Mouse (Mus musculus): ENCODE results near the gene Lsm10.
"Not testable (repeated sequence)": the region's sequence is repeated elsewhere in the genome, so short reads cannot be mapped to it uniquely, and the experiment has no call there.

Gene Lsm10

DNA sequence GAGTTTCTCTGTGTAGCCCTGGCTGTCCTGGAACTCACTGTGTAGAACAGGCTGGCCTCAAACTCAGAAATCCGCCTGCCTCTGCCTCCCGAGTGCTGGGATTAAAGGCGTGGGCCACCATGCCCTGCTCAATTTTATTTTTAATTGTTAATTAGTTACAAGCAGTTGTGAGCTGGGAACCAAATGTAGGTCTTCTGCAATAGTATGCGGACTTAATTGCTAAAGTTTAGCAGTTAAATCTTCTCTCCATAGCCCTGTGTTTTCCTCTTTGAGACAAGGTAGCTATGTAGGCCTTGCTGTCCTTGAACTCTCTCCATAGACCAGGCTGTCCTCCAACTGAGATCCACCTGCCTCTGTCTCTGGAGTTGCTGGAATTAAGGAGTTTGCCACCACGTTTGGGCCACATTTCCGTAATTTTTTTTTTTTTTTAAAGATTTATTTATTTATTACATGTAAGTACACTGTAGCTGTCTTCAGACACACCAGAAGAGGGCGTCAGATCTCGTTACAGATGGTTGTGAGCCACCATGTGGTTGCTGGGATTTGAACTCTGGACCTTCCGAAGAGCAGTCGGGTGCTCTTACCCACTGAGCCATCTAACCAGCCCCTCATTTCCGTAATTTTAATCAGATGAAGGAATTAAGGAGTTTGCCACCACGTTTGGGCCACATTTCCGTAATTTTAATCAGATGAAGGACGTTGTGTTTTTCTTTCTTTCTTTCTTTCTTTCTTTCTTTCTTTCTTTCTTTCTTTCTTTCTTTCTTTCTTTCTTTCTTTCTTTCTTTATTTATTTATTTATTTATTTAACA lies 597 bp upstream of the Lsm10 start:
- not testable (repeated sequence) for DNase-seq (ENCODE audit: inconsistent age in 2 of 2, low spot score in 1 of 2)

DNA sequence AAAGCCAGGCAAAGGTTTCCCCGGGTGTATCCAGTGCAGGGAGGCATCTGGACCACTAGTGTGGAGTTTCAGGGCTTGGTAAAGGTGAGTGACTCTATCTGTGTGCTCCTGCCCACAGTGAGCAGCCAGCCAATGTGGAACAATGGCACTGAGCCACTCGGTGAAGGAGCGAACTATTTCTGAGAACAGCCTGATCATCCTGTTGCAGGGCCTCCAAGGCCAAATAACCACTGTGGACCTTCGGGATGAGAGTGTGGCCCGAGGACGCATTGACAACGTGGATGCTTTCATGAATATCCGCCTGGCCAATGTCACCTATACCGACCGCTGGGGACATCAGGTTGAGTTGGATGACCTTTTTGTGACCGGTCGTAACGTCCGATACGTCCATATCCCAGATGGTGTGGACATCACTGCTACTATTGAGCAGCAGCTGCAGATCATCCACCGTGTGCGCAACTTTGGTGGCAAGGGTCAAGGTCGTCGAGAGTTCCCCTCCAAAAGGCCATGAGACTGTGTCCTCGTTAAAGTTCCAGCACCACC lies 1.4 kb downstream of the Lsm10 start:
- peak; percentile 65 to 76 for DNase-seq (ENCODE audit: inconsistent age in 2 of 2, low spot score in 1 of 2)

DNA sequence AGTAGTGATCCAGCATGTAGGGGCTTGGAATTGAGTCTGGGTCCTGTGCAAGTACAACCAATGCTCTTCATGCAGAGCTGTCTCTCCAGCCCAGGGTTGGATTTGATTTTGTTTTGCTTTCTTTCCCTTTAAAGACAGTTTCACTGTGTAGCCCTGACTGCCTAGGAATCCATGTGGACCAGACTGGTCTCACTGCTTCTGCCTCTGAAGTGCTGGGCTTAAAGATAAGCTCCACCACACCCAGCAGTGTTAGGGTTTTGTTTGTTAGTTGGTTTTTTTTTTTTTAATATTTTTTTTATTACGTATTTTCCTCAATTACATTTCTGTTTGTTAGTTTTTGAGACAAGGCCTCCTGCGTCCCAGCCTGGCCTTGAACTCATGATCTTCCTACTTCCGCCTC lies 2.9 kb downstream of the Lsm10 start:
- no peak for DNase-seq (ENCODE audit: inconsistent age in 2 of 2, low spot score in 1 of 2)

DNA sequence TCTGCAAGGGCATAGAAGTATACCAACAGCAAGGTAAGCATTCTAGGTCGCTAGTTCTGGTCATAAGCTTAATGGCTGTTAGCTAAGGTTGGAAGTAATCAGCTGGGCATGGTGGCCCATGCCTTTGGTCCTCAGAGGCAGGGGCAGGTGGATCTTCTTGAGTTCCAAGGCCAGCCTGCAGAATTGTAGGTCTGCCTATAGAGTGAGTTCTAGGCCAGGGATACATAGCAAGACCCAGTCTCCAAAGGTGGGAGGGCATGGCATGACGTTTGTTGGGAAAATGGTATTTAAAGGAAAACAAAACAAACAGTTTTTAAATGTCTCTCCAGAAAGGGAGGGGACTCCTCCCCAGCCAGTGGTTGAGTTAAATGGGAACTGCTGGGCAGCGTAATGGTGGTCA lies 4.3 kb downstream of the Lsm10 start:
- no peak for DNase-seq (ENCODE audit: inconsistent age in 2 of 2, low spot score in 1 of 2)

DNA sequence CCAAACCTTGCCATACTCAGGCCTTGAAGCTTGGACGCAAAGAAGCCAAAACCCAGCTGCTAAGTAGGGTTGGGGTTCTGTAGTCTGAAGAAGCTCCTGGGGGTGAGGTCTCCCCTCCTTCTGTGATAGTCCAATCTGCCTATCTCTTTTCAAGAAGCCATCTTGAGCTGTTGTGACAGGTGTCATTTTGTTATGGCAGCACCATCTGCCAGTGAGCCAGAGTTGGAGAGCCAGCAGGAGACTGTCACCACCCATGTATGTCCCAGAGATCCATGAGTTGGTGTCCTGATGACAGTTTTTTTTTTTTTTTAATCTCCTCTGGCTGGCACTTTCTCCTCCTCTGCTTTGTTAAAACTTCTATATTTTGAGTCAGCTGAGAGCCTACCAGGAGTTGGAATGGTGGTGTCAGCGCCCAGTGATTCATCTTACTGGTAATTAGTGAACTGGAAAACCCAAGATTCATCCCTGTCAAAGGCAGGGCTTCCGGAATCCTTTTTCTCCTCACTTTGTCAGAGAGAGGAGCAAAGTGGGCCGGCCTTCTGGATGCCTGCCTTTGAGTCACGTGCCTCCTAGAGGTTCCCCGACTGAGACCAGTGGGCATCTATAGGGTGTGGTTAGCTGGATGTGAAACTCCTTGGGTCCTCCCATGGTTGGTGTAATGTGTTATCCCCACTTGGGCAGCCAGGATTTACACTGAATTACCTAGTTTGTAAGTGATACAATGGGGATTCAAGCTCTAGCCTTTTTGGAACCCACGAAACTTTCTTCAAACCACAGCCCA lies 5.8 kb downstream of the Lsm10 start:
- peak; percentile 51 to 82 for DNase-seq (ENCODE audit: inconsistent age in 2 of 2, low spot score in 1 of 2)

DNA sequence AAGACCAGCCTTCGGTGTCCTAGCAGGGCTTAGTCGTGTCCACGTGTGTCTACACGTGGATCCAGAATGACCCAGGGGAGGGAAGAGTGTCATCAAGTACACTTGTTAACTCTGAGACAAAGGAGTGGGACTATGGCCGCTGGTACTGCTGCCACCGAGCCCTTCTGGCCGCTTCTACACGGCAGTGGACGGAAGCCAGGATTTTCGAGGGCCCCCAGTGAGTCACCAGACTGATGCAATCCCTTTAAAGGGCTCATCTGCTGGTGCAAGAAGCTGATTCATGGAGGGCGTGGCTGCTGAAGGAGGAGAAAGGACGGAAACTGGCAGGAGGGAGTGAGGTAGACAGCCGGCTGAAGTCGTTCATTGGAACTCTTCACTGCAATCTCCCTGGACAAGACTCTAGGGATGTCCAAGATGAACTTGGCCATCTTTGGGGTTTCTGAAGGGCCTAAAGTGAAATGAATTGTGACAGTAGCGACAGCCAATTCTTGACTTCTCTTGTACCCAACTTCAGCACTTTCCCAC lies 6.7 kb downstream of the Lsm10 start:
- DNase-seq (ENCODE audit: inconsistent age in 2 of 2, low spot score in 1 of 2), result peak; percentile 97 to 98

DNA sequence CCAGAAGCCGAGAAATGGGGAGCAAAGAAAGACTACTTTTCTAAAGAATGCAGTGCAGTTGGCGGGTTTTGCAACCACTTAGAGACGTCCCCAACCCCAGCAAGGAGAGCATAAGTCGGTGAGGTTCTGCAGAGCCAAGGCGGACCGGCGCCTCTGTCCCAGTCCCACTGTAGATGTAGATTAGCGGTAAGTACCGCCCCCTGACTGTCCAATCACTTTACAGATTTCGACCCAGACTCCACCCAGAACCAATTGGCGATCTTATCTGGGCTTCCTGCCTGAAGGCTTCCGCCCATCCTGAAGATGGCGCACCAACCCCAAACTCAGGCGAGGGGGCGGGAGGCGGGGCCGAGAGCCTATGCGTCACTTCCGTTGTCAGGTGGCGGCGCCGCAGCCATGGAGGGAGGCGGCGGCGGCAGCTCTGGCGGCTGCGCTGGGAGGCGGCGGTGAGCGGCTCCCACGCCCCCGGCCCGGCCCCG lies 7.2 kb downstream of the Lsm10 start, which contains the start of gene Stk40:
TSS of gene Stk40 (plus strand) at position 368 of the 479 bp plus-strand sequence.
- DNase-seq (ENCODE audit: inconsistent age in 2 of 2, low spot score in 1 of 2), result peak; percentile 97 to 99

DNA sequence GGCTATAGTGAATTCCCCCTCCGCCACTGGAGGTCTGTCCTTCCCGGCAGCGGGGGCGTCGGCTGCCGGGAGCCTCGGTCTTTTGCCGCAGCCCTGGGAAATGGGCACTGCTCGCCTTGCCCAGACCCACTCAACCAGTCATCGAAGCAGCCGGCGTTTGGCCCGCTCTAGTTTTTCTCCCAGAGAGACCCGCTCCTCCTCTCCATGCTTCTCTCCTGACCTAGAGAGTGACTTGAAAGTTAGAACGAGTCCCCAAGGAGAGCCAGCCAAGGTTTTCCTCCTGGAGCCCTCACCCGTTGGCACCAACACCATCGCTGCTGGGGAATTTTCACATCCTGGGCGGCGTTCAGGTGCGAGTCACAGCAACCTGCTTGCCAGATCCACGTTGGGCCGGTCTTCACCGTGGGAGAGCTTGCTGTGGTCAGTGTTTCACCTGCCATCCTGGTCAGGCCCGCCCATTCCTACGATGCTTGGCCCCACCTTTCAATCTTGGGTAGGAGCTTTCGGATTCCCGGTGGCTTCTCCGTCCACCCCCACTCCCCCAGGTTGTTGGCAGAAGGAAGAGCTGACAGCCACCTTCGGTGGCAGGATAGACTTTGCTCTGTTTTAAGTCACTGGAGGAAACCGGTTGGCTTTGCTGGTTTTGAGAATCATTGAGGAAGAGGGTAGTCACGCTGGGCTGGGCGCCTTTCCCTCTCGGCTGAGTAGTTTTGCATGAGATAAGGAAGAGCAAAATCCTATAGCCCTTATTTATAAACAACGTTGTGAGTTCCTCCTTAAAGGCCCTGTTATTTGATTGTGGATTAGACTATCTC lies 8.0 kb downstream of the Lsm10 start:
- peak; percentile 66 to 85 for DNase-seq (ENCODE audit: inconsistent age in 2 of 2, low spot score in 1 of 2)

DNA sequence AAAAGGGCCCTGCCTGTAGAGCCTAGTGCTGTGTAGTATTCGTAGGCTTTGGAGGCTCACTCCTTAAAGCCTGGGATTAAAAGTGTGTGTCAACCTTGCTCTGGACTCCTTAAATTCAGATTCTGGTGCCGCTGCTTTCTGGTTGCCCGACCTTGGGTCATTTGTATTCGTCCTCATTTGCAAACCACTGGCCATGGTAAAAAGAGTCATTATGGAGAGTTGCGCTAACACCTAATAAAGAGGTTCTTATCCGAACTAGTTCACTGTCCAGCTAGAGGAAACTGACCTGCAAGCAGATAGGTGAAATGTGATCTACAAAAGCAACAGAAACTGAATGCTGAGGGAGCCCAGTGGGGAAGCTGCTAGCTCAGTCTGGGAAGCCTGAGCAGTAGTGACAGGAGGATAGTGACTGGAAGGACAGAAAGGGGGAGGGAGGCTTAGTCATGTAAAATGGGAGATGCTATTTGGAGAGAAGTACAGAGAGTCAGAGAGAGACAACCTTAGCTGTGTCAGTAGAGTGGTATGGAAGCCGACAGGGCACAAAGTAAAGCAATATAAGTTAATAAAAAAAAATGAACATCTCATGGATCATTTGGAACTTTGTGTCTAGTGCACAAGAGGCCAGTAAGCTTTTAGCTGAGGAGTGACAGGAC lies 8.8 kb downstream of the Lsm10 start:
- DNase-seq (ENCODE audit: inconsistent age in 2 of 2, low spot score in 1 of 2), result peak in 1 of 2 experiments; percentile 70

DNA sequence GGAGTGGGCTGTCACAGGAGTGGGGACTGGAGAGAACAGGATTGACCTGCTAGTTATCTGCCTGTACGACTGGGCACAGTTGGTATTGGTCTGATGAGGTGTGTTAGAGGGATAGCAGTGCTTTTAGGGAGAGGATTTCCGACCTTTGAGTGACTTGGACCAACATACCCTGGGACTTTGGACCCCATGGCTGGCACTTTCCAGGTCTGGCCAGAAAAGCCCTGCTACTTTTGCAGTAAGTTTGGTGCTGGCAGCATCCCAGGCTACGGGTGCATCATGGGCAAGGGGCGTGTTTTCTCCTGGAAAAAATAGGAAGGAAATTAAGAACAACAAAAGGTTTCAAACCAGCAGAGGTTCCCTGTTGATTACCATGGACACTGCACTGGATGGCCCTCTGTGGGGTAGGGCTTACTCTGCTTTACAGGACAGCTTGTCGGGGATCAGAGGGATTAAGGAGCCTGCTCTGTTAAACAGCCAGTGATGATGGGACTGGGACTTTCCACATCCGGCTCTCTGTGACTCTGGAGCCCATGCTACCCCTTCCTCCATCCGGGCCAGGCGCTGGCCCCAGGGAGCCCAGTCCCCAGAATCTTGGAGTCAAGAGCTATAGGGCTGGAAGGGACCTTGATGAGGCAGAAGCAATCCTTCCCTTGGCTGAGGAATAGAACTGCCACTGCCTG lies 11.8 kb downstream of the Lsm10 start:
- no peak for DNase-seq (ENCODE audit: inconsistent age in 2 of 2, low spot score in 1 of 2)

DNA sequence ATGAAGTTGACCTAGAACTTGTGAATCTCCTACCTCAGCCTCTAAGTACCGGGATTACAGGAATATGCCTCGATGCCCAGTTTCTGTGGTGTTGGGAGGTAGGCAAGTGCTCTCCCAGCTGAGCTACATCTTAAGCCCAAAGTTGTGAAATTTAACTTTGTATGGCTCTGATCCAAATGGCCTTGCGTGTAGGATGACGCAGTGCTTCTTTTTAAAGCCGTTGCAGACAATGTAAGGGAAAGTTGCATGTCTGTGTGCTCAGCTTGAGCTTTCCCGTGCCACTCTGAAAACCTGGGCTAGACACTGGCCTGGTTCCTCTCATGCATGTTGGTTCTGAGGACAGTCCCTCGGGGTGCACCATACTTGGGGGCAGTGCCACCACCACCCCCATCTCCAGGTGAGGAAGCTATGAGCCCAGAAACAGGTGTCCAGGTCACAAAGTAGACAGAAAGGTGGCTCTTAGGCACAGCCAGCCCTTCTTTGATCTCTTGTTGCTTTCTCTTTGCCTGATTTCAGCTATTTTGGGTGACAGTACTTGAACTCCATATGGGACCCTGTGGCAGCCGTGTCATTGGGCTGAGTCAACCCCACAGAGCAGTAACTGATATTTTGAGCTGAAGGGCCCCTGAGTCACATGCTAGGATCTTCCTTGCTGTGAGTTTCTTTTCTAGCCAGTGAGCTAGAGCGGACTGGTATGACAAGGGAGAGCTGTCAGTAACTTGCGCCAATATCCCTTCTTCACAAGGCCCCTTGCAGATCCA lies 13.4 kb downstream of the Lsm10 start:
- peak; percentile 62 to 90 for DNase-seq (ENCODE audit: inconsistent age in 2 of 2, low spot score in 1 of 2)

DNA sequence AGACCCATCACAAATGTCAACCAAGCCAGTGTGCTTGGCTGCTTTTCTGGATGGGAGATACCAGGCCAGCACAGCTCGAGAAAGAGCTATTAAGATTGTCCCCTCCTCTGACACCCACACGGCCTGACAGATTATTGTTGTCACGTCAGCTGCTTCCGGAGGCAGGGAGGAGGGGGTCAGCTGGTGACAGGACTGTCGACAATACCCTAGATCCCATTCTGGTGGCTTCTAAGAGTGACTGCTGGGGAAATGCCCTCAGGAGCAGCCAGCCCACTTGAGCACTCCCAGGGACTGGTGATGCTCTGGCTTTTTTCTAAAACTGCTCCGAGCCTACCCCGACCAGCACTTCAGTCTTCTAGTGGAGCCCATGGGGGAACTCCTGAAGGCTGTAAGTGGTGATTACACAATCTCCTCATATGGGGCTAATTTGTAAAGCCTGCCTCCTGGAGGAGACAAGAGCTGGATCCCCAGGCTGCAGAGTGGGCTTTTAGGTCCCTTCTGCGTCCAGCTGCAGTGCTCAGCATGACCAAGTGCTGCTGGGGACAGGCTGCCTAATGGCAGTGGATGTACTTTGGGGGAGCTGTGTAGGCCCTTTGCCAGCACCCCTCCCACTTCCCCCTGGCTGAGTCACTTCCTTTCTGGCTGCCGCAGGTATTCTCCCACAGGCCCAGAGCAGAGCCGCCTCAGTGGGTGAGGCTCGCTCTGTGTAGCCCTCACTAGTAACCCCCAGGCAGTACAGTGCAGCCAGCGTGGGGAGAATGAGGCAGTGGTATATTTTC lies 14.1 kb downstream of the Lsm10 start:
- peak; percentile 92 to 96 for DNase-seq (ENCODE audit: inconsistent age in 2 of 2, low spot score in 1 of 2)

DNA sequence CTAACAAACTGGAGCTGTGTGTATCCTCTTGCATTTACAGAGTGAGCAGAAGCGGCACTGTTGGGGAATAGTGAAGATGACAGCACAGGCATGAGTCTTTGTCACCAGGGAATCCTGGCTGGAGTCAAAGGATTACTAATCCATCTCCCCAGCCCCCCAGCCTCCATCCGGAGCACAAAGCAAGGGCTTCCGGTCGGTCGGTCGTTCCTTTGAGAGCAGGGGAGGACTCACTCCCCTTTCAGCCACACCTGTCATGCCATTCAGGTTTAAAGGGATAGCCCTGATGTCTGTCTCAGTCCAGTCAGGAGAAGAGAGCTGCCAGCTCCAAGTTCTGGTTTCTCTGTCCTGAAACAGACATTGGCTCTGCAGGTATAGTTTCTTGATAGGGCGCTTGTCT lies 14.7 kb downstream of the Lsm10 start:
- no peak for DNase-seq (ENCODE audit: inconsistent age in 2 of 2, low spot score in 1 of 2)

DNA sequence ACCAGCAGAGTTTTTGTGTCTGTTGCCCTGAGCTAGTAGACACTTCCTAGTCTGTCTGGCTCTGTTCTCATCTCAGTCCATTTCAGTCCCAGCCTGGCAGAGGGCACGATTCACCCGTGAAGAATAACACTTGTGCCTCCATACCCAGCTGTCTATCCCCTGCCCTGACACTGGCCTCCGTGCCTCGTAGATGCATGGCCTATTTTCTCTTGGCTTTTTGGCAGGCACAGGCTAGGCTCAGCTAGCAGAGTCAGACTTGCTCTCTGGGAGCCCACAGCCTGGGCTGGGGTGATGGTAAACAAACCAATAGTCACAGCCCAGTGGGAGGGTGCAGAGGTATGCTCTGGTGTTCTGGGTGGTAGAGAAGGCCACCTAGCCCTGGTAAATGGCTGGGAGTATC lies 16.8 kb downstream of the Lsm10 start:
- peak in 1 of 2 experiments; percentile 46 for DNase-seq (ENCODE audit: inconsistent age in 2 of 2, low spot score in 1 of 2)

DNA sequence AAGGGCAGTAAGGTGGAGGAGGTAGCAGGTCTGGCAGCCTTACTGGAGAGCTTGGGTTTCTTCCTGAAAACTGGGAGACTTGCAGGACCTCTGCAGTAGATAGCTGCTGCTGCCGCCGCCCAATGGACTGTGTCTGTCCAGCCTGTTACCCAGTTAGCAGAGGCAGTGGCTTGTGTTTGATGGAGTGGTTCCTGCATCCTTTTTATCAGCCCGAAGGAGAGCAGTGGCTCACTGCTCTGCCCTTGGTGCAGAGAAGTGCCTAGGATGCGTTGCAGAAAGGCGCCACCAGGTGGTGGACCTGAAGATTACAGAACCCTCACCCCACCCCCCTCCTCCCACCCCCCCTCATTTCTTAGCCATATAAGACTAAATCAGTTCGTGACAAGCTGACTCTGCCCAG lies 17.5 kb downstream of the Lsm10 start:
- peak; percentile 69 to 86 for DNase-seq (ENCODE audit: inconsistent age in 2 of 2, low spot score in 1 of 2)

DNA sequence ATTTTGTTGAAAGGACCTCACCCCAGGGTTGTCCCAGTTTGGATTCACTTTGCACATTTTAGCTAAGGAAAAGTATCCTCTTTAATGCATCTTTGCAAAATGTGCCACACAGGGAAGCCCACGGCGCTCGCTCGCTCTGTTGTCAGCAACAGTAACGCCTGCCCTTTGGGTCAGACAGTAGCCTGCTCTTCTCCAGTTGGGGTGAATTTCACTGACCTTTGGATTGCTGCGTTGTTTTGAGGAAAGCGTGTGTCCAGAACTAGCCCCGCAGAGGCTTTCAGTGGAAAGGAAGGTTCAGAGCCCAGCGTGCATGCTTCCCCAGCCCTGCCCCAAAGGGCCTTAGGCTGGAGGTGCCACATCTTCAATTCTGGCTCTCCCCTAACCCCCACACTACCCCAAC lies 19.0 kb downstream of the Lsm10 start:
- DNase-seq (ENCODE audit: inconsistent age in 2 of 2, low spot score in 1 of 2), result no peak

DNA sequence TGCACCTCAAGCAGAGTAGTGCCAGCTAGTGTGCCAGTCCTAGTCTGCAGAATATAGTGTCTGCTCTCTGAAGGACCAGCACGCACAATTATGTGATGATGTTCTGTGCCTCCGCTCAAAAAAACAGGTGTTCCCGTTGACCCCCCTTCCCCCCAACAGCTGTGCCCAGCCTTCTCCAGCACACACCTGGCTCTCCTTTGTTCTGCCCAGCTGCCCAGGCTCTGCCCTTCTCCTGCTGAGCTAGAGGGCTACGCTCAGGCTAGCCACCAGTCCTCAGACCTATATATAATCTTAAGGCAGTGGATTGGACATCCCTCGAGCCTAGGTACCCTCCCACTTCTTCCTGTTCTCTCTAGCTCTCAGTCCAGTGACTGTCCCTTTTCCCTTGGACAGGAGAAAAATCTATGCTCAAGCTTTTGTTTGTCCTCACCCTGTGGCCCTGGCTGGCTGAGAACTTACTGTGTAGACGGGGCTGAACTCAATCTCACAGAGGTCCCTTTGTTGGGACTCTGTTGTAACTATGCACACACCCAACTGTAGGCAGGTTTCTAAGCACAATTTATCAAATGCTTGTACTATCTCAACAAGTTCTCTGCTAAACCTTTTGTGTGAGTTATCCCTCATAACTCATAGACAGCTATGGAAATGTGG lies 19.6 kb downstream of the Lsm10 start:
- DNase-seq (ENCODE audit: inconsistent age in 2 of 2, low spot score in 1 of 2), result no peak

DNA sequence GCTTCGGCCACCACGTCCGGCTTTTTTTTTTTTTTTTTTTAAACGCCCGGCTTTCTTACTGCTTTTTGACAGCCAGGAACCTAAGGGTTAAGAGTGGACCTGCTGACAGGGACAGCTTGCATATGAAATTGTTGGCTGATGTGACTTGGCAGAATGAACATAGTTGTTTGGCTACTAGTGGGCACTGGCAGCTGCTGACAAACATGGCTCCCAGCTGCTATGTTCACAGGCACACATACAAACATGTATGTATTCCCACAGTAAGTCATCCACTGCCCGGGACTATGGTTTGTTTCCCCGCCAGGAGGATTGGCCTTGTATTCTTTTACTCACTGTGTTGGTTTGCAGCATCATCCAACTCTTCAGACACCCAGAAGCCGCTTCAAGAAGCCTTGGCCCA lies 20.7 kb downstream of the Lsm10 start:
- peak in 1 of 2 experiments; percentile 44 for DNase-seq (ENCODE audit: inconsistent age in 2 of 2, low spot score in 1 of 2)
